Mouse (Mus musculus): ENCODE measurements at regions not wholly inside any gene's neighbourhood (a gene's known extent, or its start where the extent isn't known, plus 50 kb on each side); places are given as distances from the start of the nearest gene placed in this dataset.

DNA sequence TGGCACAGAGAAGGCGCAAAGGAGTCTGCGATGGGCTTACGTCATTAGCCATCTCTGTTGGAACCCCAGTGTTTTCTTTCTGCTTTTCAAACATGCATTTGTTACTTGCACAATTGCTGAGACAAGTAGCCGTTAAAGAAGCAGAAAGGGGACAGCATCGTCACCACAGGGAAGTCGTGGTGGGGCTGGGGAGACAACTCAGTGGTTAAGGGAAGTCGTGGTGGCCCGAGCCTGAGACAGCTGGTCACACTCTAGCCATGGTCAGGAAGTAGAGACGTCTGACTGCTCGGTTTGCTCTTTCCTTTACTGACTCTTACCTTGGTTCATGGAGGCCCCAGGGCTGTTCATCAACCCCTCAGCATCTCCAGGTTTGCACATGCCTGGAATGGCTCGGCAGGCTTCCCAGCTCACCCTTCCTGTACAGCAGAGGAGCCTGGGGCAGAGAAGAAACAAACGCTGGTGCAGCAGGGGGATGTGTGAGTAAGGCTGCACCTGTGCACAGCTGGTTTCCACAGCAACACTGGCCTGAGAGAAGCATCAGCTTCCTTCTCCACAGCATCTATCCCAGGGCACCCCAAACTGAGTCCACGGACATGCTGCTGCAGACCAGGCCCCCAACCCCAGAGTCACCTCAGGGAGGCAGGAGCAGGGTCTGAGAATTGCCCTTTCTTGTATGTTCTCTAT is 135.6 kb upstream of the Rreb1 start:
- Histone ChIP-seq H3K27me3 (ENCODE audit: control insufficient read depth, insufficient read depth, low read length) (no peaks in the 10 kb centered on the region), H3K4me3 (ENCODE audit: insufficient read depth in 1 of 2, low read depth in 2 of 2, low read length in 2 of 2) (no peak overlapping the region), H3K9ac (replicated peaks) (no peak overlapping the region), H3K36me3 (replicated peaks; ENCODE audit: control insufficient read depth, insufficient read depth, low read depth) (no peaks in the 10 kb centered on the region), H3K4me1 (replicated peaks; ENCODE audit: control insufficient read depth in 2 of 2, insufficient read depth in 2 of 2, low read length in 1 of 2) (peaks cover 0 to 4% of the 10 kb centered on the region in 2 experiments; a peak in 1 of 4 replicates), H3K27ac (no peak overlapping the region), H3K9me3 (ENCODE audit: control insufficient read depth, low read length) (no peaks in the 10 kb centered on the region), H3K4me2 (ENCODE audit: low read depth) (no peak overlapping the region)
- DNase-seq (ENCODE audit: low read depth in 3 of 3, low spot score in 3 of 3), result no peak
- ATAC-seq (ENCODE audit: insufficient read depth), result no peak
- WGBS (ENCODE audit: insufficient replicate concordance), result 22% methylated on average over 13 of the region's 13 CpGs
- TF ChIP-seq EP300 (IDR thresholded peaks at IDR 0.05; ENCODE audit: low read depth), result no peak
- no peak for TF ChIP-seq CTCF (IDR thresholded peaks at IDR 0.05; ENCODE audit: low read depth)

DNA sequence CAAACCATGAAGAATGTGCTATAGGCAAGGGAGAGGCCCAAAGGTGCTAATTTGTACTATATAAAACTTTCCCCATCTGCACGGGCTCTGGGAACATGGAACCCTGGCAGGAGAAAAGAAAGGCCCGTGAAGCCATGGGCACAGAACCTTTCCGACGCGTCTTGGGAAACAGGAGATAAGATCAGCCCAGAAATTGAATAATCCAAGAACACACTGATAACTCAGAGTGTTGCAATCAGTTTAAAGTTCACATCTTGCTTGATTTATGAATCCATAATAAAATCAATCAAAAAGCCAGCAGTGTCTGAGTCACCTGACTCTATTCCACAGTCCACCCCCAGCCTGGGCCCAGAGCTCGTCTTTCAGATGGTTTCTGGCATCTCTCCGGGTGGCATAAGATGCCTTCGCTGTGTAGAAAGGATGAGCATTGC is 133.4 kb upstream of the Rreb1 start:
- Histone ChIP-seq H3K9me3 (ENCODE audit: control insufficient read depth, low read length) (no peaks in the 10 kb centered on the region), H3K27ac (no peak overlapping the region), H3K36me3 (replicated peaks; ENCODE audit: control insufficient read depth, insufficient read depth, low read depth) (no peaks in the 10 kb centered on the region), H3K4me2 (ENCODE audit: low read depth) (no peak overlapping the region), H3K9ac (replicated peaks) (no peak overlapping the region), H3K27me3 (ENCODE audit: control insufficient read depth, insufficient read depth, low read length) (no peaks in the 10 kb centered on the region), H3K4me3 (ENCODE audit: insufficient read depth in 1 of 2, low read depth in 2 of 2, low read length in 2 of 2) (no peak overlapping the region), H3K4me1 (replicated peaks; ENCODE audit: control insufficient read depth in 2 of 2, insufficient read depth in 2 of 2, low read length in 1 of 2) (peaks cover 0 to 9% of the 10 kb centered on the region in 2 experiments; a peak in 2 of 4 replicates)
- TF ChIP-seq EP300 (IDR thresholded peaks at IDR 0.05; ENCODE audit: low read depth), result no peak
- TF ChIP-seq CTCF (IDR thresholded peaks at IDR 0.05; ENCODE audit: low read depth), result no peak
- 76% methylated on average over 8 of the region's 8 CpGs for WGBS (ENCODE audit: insufficient replicate concordance)
- no peak for ATAC-seq (ENCODE audit: insufficient read depth)
- no peak for DNase-seq (ENCODE audit: low read depth in 3 of 3, low spot score in 3 of 3)

DNA sequence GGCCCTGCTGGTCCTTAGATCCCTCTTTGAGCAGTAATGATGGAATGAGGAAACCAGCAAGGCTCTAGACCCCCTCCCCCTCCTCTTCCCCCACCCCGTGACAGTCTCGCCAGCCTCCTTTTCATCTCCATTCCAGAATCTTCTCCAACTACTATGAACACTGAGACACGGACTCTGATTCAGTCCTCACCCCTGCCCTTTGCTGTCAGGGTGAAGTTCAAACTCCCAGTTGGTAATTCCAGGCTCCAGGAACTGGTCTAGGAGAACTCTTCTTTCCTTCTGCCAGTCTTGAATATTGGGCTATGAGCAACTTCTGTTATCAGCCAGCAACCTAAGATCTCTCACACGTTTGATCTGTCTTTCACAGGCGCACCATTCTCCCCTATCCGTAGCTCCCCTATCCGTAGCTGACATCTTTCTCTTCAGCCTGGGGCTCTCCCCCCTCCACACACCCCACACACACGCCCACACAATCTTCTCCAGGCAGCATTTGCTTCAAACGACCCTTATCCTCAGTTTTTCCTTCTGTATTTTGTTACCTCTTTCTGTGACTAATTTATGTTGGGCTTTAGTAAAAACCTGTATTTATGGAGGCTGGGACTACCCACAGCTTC is 128.6 kb upstream of the Rreb1 start:
- Histone ChIP-seq H3K9ac (replicated peaks) (no peak overlapping the region), H3K27me3 (ENCODE audit: control insufficient read depth, insufficient read depth, low read length) (no peaks in the 10 kb centered on the region), H3K9me3 (ENCODE audit: control insufficient read depth, low read length) (no peaks in the 10 kb centered on the region), H3K27ac (no peak overlapping the region), H3K4me1 (replicated peaks; ENCODE audit: control insufficient read depth in 2 of 2, insufficient read depth in 2 of 2, low read length in 1 of 2) (peaks cover 0 to 10% of the 10 kb centered on the region in 2 experiments; a peak in 2 of 4 replicates), H3K36me3 (replicated peaks; ENCODE audit: control insufficient read depth, insufficient read depth, low read depth) (no peaks in the 10 kb centered on the region), H3K4me2 (ENCODE audit: low read depth) (no peak overlapping the region), H3K4me3 (ENCODE audit: insufficient read depth in 1 of 2, low read depth in 2 of 2, low read length in 2 of 2) (no peak overlapping the region)
- 32% methylated on average over 9 of the region's 9 CpGs for WGBS (ENCODE audit: insufficient replicate concordance)
- TF ChIP-seq EP300 (IDR thresholded peaks at IDR 0.05; ENCODE audit: low read depth), result peak; percentile 43; the same call in 1 of the 2 replicates
- no peak for TF ChIP-seq CTCF (IDR thresholded peaks at IDR 0.05; ENCODE audit: low read depth)
- no peak for DNase-seq (ENCODE audit: low read depth in 3 of 3, low spot score in 3 of 3)
- peak; percentile 43; the same call in 1 of the 2 replicates for ATAC-seq (ENCODE audit: insufficient read depth)

DNA sequence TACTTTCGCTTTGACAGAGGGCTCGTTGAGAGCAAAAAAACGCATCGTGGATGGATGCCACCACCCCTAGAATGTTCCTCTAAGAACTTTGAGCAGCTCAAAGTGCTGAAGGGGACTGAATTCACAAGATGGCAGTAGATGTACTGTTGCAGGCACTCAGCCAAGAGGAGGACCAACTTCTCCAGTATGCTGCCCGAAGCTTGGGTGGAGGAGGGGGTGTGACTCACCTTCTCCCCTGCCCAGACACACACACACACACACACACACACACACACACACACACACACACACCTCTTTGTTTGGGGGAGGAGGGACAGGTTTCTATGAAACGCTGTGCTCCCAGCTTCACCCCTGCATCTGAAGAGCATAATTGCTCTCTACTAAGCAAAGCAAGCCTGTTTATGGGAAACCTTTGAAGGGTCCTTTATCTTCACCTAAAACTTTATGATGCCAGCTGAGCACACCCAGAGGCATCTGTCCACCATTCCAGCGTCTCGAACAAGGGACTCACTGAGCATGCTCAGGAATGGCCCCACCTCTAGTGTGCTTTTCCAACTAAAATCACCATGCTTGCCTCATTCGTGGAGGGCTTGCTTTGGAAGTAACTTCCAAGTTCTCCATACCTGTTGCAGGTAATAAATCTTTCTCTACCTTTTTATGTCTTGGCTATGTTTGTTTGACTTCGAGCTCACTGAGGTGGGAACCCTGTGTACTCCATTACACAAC is 126.8 kb upstream of the Rreb1 start:
- Histone ChIP-seq H3K27me3 (ENCODE audit: control insufficient read depth, insufficient read depth, low read length) (no peaks in the 10 kb centered on the region), H3K4me1 (replicated peaks; ENCODE audit: control insufficient read depth in 2 of 2, insufficient read depth in 2 of 2, low read length in 1 of 2) (peaks cover 0 to 10% of the 10 kb centered on the region in 2 experiments; a peak in 2 of 4 replicates), H3K9me3 (ENCODE audit: control insufficient read depth, low read length) (no peaks in the 10 kb centered on the region), H3K4me3 (ENCODE audit: insufficient read depth in 1 of 2, low read depth in 2 of 2, low read length in 2 of 2) (no peak overlapping the region), H3K27ac (no peak overlapping the region), H3K36me3 (replicated peaks; ENCODE audit: control insufficient read depth, insufficient read depth, low read depth) (no peaks in the 10 kb centered on the region), H3K9ac (replicated peaks) (no peak overlapping the region), H3K4me2 (ENCODE audit: low read depth) (no peak overlapping the region)
- WGBS (ENCODE audit: insufficient replicate concordance), result 63% methylated on average over 10 of the region's 10 CpGs
- no peak for TF ChIP-seq CTCF (IDR thresholded peaks at IDR 0.05; ENCODE audit: low read depth)
- TF ChIP-seq EP300 (IDR thresholded peaks at IDR 0.05; ENCODE audit: low read depth), result no peak
- no peak for DNase-seq (ENCODE audit: low read depth in 3 of 3, low spot score in 3 of 3)
- no peak for ATAC-seq (ENCODE audit: insufficient read depth)

DNA sequence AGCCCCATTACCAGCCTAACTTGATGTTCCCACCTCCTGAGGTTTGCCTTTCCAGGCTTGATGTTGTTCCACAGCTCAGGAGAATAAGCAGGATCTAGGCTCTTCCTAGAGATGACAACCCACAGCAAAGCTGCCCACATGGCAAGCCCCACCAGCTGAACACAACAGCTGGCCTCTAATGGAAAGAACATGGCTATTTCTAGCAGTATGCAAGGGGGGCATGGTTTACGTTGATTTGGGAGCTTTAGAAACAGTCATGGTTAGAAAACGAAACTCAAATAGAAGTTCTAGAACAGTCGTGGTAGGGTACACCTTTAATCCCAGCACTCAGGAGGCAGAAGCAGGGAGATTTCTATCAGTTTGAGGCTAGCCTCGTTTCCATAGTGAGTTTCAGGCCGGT is 123.5 kb upstream of the Rreb1 start:
- no peak overlapping the region for H3K27ac ChIP-seq
- no peak overlapping the region for H3K9ac ChIP-seq (replicated peaks)
- no peak overlapping the region for H3K4me3 ChIP-seq (ENCODE audit: insufficient read depth in 1 of 2, low read depth in 2 of 2, low read length in 2 of 2)
- no peaks in the 10 kb centered on the region for H3K9me3 ChIP-seq (ENCODE audit: control insufficient read depth, low read length)
- H3K4me1 ChIP-seq (replicated peaks; ENCODE audit: control insufficient read depth in 2 of 2, insufficient read depth in 2 of 2, low read length in 1 of 2), result peaks cover 0 to 10% of the 10 kb centered on the region in 2 experiments; a peak in 2 of 4 replicates
- DNase-seq (ENCODE audit: low read depth in 3 of 3, low spot score in 3 of 3) (no peak), ATAC-seq (ENCODE audit: insufficient read depth) (no peak)
- 34% methylated on average over 5 of the region's 5 CpGs for WGBS (ENCODE audit: insufficient replicate concordance)
- no peaks in the 10 kb centered on the region for H3K27me3 ChIP-seq (ENCODE audit: control insufficient read depth, insufficient read depth, low read length)
- H3K4me2 ChIP-seq (ENCODE audit: low read depth), result no peak overlapping the region
- no peaks in the 10 kb centered on the region for H3K36me3 ChIP-seq (replicated peaks; ENCODE audit: control insufficient read depth, insufficient read depth, low read depth)
- no peak for TF ChIP-seq EP300 (IDR thresholded peaks at IDR 0.05; ENCODE audit: low read depth)
- TF ChIP-seq CTCF (IDR thresholded peaks at IDR 0.05; ENCODE audit: low read depth), result no peak

Data from liver, embryonic 14.5 days (tissue).